Comparison of ENCODE assay signal across 24 mouse cellular contexts in genomic region chr13:71966631-71967030, GRCm38 (mm10). TPM values are rescaled to one million over a fixed set of nuclear protein-coding genes. Genes with fewer than 3 reads are reported as not detected.
"Had no signal": no experiment of that assay in that cellular context is flagged by ENCODE, and none has a peak within 500 bp of the region (broad histone marks: within the 10 kb centered on the region; RNA-seq: fewer than 3 reads in every experiment).

No protein-coding gene starts in this region.

- ATAC-seq: liver, postnatal 0 days; lung, postnatal 0 days; midbrain, embryonic 15.5 days had no signal

- DNase-seq: liver, embryonic 13.5 days; liver, postnatal 0 days; lung, adult 2 months; lung, postnatal 14 days; lung, postnatal 36 days; right cerebral cortex, postnatal 14 days; thymus, adult 2 months; thymus, postnatal 25 days; thymus, postnatal 4 days had no signal

- H3K36me3 ChIP-seq: liver, embryonic 13.5 days; liver, embryonic 15.5 days; lung, embryonic 15.5 days; midbrain, embryonic 12.5 days; midbrain, embryonic 15.5 days; neural tube, embryonic 13.5 days; stomach, embryonic 15.5 days had no signal

- H3K4me1 ChIP-seq: liver, embryonic 13.5 days; liver, embryonic 15.5 days; megakaryocyte, embryonic 14.5 days had no signal

- H3K4me3 ChIP-seq: liver, embryonic 13.5 days; liver, embryonic 15.5 days; lung, embryonic 15.5 days; megakaryocyte, embryonic 14.5 days; midbrain, embryonic 12.5 days; midbrain, embryonic 15.5 days; neural tube, embryonic 13.5 days; stomach, embryonic 15.5 days had no signal

- H3K27ac ChIP-seq: liver, embryonic 13.5 days; liver, embryonic 15.5 days; lung, embryonic 15.5 days; macrophage; midbrain, embryonic 12.5 days; midbrain, embryonic 15.5 days; neural tube, embryonic 13.5 days; stomach, embryonic 15.5 days; stomach, postnatal 0 days had no signal

- H3K9me3 ChIP-seq: liver, embryonic 13.5 days; liver, embryonic 15.5 days; lung, embryonic 15.5 days; midbrain, embryonic 12.5 days; midbrain, embryonic 15.5 days; neural tube, embryonic 13.5 days; stomach, embryonic 15.5 days had no signal

- H3K9ac ChIP-seq: liver, embryonic 13.5 days; liver, embryonic 15.5 days; liver, postnatal 0 days; lung, embryonic 15.5 days; midbrain, embryonic 12.5 days; midbrain, embryonic 15.5 days; neural tube, embryonic 13.5 days; stomach, embryonic 15.5 days had no signal

- H3K4me2 ChIP-seq: liver, embryonic 13.5 days; liver, embryonic 15.5 days; lung, embryonic 15.5 days; midbrain, embryonic 15.5 days; neural tube, embryonic 13.5 days; stomach, embryonic 15.5 days had no signal

RNA-seq across cellular contexts. Expression of gene Irx1, which starts 3.1 kb away (rescaled TPM):
- total RNA-seq: megakaryocyte progenitor cell, adult 5-6 weeks; monocyte, adult 5-6 weeks; neutrophil, adult 5-6 weeks had no signal
- polyA plus RNA-seq: liver, embryonic 13.5 days; liver, embryonic 15.5 days; liver, postnatal 0 days; macrophage; spleen, adult 2 months; testis, adult 2 months had no signal
